Mouse (Mus musculus) macrophage (primary cell): ENCODE results near the gene Ms4a18. TPM values are rescaled to one million over a fixed set of nuclear protein-coding genes. Genes with fewer than 3 reads are reported as not detected.
A peak's percentile ranks its signal among the peaks of the same experiment; 100 is the strongest.
"Not testable (repeated sequence)": the region's sequence is repeated elsewhere in the genome, so short reads cannot be mapped to it uniquely, and the experiment has no call there.

Experiments used
- H3K27ac ChIP-seq: fragments of 350-480 bp; formaldehyde crosslinking; 2 replicates; pipeline ENCODE4 v1.9.0; 2021
- H3K36me3 ChIP-seq: fragments of 350-480 bp; formaldehyde crosslinking; 2 replicates; pipeline ENCODE4 v1.9.0; 2021; ENCODE audit errors: inconsistent target
- H3K4me3 ChIP-seq: fragments of 350-480 bp; formaldehyde crosslinking; 2 replicates; pipeline ENCODE4 v1.9.0; 2021; ENCODE audit errors: inconsistent target
- H3K79me2 ChIP-seq: fragments of 350-480 bp; formaldehyde crosslinking; 2 replicates; pipeline ENCODE4 v1.9.0; 2021; ENCODE audit errors: inconsistent target
- WGBS: methylation state at CpG from one replicate; pipeline ENCODE4 v1.1.7; 2026; ENCODE audit warnings: inconsistent platforms; ENCODE audit not compliant: missing documents; 5-methylcytosine and 5-hydroxymethylcytosine counted together
- polyA plus RNA-seq: library from polyadenylated mRNA; stranded (reverse); fragments of 250-400 nt; gene quantifications from 3 replicates; pipeline ENCODE4 v1.2.4, GENCODE M21; 2018; ENCODE audit warnings: inconsistent platforms
- total RNA-seq, 78 experiments: library from RNA; depleted of rRNA; stranded (reverse); fragments of 250-400 nt; gene quantifications; 1 replicate in 9 of 78; 2 replicates in 24 of 78; 3 replicates in 43 of 78; 4 replicates in 2 of 78; pipeline ENCODE4 v1.2.4; 2018; ENCODE audit warnings: inconsistent platforms in 56 of 78

Ms4a18 gene
- not detected for total RNA-seq (2018; cell fraction: chromatin; rRNA removed)
- not detected for total RNA-seq (2018; cell fraction: cytosol; rRNA removed)
- not detected for total RNA-seq (2018; cell fraction: nucleus; rRNA removed)
- polyA plus RNA-seq, result not detected in 3 replicates

DNA sequence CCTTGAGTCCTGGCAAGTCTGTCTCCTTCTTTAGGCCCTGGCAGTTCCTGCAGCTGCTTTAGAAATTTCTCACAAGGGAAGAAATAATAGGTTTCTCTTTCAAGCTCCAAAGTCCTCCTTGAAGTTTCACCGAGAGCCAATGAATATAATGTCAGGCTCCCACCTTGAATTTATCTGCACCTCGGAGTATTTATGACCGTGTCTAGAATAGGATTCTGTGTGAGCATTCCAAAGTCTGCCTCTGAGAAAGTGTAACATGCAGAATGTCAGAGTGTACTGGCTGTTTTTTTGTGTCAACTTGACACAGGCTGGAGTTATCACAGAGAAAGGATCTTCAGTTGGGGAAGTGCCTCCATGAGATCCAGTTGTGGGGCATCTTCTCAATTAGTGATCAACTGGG, at the start of gene Ms4a18:
Gene Ms4a18, minus strand, starts transcription at position 141 of the 400 bp plus-strand sequence.
- 88% methylated on average over 3 of the region's 3 CpGs for WGBS

DNA sequence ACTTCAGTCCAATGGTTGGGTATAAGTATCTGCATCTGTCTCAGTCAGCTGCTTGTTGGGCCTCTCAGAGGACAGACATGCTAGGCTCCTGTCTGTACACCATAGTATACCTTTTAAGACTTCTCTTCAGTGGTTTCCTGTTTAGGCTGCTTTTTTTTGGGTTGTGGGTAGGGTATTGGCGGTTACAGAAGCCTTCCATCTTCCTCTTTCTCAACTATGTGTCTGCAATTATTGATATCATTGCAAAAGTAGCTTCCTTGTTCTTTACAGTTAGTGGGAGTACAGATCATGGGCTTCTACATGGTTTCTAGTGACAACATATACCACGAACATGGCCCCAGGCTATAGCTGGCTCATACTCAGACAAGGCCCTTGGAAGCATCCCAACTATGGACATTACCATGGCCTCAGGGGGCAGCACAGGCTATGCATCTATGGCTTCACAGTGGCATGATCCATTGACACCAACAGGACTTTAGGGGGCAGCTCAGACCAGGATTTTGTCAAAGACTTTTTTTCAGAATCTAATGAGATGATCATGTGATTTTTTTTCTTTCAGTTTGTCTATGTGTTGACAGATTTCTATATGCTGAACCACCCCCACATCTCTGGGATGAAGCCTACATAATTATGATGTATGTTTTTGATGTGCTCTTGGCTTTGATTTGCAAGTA, 47.5 kb upstream of the Ms4a18 start:
- Histone ChIP-seq H3K27ac (no peak overlapping the region), H3K36me3 (no peaks in the 10 kb centered on the region), H3K4me3 (no peak overlapping the region), H3K79me2 (no peaks in the 10 kb centered on the region)
- 11% methylated on average over 2 of the region's 2 CpGs for WGBS

More for the DNA sequence above, at the start of gene Ms4a18:
- H3K27ac ChIP-seq, result no peak within 1 kb of the TSS
- H3K79me2 ChIP-seq, result no peaks in the 10 kb centered on the region
- H3K36me3 ChIP-seq, result no peaks in the 10 kb centered on the region
- H3K4me3 ChIP-seq, result no peak within 1 kb of the TSS

DNA sequence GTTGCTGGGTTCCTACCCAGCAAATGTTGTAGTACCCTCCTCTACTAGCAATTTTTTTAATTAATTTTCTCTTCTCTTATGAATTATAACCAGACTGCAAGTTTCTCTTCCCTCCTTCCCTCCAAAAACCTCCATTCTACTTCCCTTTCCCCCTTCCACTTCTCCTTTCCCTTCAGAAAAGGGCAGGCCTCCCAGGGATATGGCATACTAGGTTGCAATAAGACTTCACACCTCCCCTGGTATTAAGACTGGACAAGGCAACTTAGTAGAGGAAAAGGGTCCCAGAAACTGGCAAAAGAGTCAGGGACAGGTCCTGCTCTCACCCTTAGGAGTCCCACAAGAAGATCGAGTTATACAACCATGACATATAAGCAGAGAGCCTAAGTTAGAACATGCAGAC, 43.1 kb upstream of the Ms4a18 start:
- H3K79me2 ChIP-seq, result no peaks in the 10 kb centered on the region
- H3K27ac ChIP-seq, result peak overlapping the region; percentile 25
- no peak overlapping the region for H3K4me3 ChIP-seq
- 40% methylated on average over 1 of the region's 1 CpGs for WGBS
- no peaks in the 10 kb centered on the region for H3K36me3 ChIP-seq

DNA sequence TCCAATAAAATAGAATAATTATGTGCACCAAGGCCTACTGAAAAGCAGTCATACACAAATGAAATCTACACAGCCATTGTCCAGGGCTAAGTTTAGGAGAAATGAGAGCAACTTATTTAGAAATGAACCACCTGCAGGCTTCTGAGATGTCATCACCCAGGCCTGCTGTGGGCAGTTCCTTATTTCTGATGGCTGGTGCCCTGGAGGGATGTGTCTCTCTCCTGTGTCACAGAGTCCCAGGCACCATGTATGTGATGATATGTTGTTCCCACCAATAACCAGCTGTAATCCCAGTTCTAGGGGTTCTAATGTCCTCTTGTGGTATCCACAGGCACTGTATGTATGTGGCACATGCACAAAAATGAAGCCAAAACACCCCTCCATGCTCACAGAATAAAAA, 42.1 kb upstream of the Ms4a18 start:
- Histone ChIP-seq H3K4me3 (no peak overlapping the region), H3K27ac (peak overlapping the region; percentile 25; the same call in 1 of the 2 replicates), H3K36me3 (no peaks in the 10 kb centered on the region), H3K79me2 (no peaks in the 10 kb centered on the region)

DNA sequence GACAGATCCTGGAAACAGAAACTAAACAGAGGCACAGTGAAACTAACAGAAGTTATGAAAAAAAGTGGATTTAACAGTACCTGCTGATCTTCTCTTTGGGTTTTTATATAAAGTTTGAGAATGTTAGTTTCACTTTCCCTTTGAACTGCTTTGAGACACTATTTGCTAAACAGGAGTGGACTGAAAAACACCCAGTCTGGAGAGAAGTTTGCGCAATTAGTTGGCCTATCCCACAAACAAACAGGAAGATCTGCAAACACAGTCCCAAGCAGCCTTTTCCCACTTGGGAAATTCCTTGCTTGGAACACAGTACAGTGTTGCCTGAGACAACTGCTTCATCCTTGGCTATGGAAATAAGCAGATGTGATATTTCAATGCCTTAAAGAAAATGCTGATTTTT, 37.9 kb upstream of the Ms4a18 start:
- WGBS, result 15% methylated on average over 1 of the region's 1 CpGs
- H3K27ac ChIP-seq, H3K79me2 ChIP-seq, H3K4me3 ChIP-seq, H3K36me3 ChIP-seq: not testable (repeated sequence)

DNA sequence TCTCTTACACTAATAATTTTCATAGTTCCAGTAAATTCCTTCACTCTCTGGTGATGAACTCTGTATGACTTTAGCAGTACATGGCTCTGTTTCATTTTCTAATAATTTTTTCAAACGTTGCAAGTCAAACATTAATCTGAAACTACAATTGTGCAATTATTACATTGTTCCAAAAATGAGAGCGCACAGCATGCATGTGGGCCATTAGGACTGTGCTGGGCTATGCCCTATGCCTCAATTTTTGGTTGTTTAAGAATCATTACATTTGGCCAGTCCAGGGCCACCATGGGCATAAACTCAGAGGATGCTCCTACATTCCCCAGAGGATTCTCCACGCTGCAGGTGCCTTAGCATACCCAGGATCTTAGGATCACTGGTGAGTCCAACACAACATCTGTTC, 35.4 kb upstream of the Ms4a18 start:
- Histone ChIP-seq H3K36me3 (no peaks in the 10 kb centered on the region), H3K4me3 (no peak overlapping the region), H3K79me2 (peaks cover 7% of the 10 kb centered on the region; the same call in 1 of the 2 replicates), H3K27ac (no peak overlapping the region)
- 52% methylated on average over 3 of the region's 3 CpGs for WGBS

DNA sequence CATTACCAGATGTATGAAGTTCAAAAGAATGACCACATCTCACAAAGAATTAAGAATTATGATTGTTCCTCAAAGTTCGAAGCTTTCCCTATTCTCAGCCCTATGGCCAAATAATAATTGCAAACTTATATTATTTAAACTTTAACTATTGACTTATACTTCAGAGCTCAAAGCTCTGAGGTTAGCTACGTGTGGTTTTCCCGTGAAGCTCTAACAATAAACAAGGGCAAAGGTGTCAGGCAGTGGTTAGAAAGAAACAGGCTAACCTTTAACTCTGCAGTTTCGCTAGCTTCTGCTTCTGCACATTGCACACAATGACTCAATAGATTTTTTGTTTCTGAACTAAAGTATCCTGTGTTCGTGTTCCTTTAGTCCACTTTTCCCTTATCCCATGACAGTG, 35.0 kb upstream of the Ms4a18 start:
- 10% methylated on average over 5 of the region's 5 CpGs for WGBS
- Histone ChIP-seq H3K27ac (no peak overlapping the region), H3K79me2 (peaks cover 7% of the 10 kb centered on the region; the same call in 1 of the 2 replicates)

DNA sequence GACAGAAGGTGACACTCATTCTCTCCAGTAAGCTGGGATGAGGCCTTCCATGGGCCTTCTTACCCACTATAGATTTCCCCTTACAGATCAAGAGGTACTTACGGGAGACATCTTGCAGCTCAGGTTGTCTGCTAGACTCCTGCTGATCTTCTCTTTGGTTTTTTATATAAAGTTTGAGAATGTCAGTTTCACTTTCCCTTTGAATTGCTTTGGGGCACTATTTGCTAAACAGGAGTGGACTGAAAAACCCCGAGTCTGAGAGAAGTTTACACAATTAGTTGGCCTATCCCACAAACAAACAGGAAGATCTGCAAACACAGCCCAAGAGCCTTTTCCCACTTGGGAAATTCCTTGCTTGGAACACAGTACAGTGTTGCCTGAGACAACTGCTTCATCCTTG, 32.5 kb upstream of the Ms4a18 start:
- Histone ChIP-seq H3K27ac (peak overlapping the region; percentile 27), H3K79me2 (peaks cover 7% of the 10 kb centered on the region; the same call in 1 of the 2 replicates), H3K36me3 (no peaks in the 10 kb centered on the region), H3K4me3 (no peak overlapping the region)
- WGBS, result 20% methylated on average over 2 of the region's 2 CpGs

More for the DNA sequence above, 35.0 kb upstream of the Ms4a18 start:
- no peaks in the 10 kb centered on the region for H3K36me3 ChIP-seq
- H3K4me3 ChIP-seq, result no peak overlapping the region

DNA sequence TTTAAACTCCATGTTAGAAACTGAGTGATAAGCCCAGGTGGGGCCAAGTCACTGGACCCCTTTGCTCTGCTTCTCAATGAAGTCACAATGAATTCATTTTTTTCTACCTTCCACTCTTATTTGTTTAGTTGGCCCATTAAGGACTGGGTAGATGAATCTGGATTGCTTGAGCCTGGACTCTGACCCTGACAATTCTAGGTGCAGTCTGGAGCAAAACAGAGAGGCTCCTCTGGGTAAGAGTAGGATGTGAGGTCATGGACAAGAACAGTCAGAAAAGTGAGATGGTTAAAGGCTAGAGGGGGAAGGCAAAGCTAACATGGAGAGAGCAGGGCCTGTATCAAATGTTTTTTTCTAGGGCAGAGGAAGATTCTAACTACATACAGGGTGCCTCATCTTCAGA, 31.6 kb upstream of the Ms4a18 start:
- peak overlapping the region; percentile 27; the same call in 1 of the 2 replicates for H3K27ac ChIP-seq
- no peak overlapping the region for H3K4me3 ChIP-seq
- no peaks in the 10 kb centered on the region for H3K36me3 ChIP-seq
- H3K79me2 ChIP-seq, result peaks cover 7% of the 10 kb centered on the region; the same call in 1 of the 2 replicates

DNA sequence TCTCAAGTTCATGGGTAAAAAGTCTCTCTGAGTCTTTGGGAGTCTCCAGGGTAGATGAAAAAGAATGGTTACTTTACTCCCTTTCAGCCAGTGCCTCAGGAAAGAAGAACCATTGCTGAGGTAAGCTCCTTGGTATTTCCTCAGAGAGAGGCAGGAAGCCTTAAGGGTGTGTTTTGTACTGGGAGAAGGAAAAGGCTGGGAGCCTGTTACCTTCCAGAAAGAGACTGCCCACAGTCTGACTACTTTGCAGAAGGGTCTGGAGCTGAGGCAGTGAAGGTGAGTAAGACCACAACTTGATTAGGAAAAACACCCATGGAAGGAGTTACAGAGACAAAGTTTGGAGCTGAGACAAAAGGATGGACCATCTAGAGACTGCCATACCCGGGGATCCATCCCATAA, 30.7 kb upstream of the Ms4a18 start:
- WGBS, result no CpG with 5 or more reads among the region's 1 CpGs
- Histone ChIP-seq H3K36me3 (no peaks in the 10 kb centered on the region), H3K27ac (no peak overlapping the region), H3K4me3 (no peak overlapping the region), H3K79me2 (peaks cover 7% of the 10 kb centered on the region; the same call in 1 of the 2 replicates)

DNA sequence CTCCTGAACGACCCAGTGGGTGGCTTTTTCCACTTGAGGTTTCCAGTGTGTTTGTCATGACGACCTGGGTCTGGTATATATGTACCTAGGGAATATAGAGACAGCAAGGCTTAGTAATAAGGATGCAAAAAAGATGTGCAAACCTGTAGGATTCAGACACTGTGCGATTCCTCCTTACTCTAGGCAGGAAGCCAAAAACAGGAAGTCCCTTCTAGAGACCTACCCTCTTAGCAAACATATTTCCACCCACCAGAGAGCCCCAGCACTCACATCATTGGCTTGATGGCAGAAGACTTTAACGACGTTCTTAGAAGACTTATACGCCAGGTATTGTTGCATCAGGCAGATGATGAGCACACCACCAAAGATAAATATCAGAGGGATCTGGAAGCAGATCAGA, 30.2 kb upstream of the Ms4a18 start:
- Histone ChIP-seq H3K36me3 (no peaks in the 10 kb centered on the region), H3K4me3 (no peak overlapping the region), H3K79me2 (peaks cover 7% of the 10 kb centered on the region; the same call in 1 of the 2 replicates), H3K27ac (no peak overlapping the region)
- WGBS, result 25% methylated on average over 6 of the region's 6 CpGs

DNA sequence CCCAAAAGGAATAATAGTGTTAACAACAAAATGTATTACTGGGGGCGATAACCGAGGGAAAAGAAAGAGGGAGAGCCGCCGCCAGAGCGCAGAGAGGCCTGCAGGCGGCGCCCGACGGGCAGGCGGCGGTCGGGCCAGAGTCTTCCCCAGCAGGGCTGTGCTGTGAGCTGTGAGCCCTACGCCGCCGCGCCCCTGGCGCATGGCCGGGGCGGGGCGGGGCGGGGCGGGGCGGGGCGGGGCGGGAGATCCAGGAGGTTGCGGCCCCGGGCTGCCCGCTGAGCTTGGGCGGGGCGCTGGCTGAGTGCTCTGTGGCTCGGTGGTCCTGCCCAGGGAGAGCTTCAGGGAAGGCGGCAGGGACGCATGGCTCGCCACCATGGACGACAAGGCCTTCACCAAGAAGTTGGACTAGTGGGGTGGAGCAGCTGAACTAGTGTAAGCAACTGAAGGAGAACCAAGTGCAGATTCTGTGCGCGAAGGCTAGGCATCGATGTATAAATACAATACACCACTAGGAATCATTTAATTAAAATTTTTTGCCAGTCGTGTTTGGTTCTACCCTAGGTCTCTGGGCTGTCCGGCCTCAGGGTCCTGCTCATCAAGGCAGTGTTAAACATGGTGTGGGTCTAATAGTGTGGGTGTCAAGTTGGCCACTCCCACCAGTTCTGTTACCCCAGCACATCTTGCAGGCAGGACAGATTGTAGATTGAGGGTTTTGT, 27.3 kb upstream of the Ms4a18 start:
- 8% methylated on average over 32 of the region's 40 CpGs for WGBS
- Histone ChIP-seq H3K27ac (no peak overlapping the region), H3K36me3 (no peaks in the 10 kb centered on the region), H3K79me2 (peaks cover 7% of the 10 kb centered on the region; the same call in 1 of the 2 replicates), H3K4me3 (no peak overlapping the region; the same call in 1 of the 2 replicates)

DNA sequence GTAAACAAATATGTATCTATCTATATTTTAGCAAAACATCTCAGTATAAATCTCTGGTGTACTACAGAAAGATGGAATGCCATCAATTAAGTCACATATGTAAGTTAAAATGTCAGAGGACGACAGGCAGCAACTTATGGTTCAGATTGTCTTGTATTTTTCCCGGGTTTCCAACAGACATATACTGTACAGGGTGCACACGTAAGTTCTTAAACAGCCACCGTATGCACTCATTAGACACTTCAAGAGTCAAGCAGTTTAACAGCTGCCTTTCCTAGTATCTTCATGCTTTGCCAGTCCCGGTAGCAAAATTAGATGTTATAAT, 26.8 kb upstream of the Ms4a18 start:
- H3K79me2 ChIP-seq, result peaks cover 5% of the 10 kb centered on the region; the same call in 1 of the 2 replicates
- H3K36me3 ChIP-seq, result no peaks in the 10 kb centered on the region
- 27% methylated on average over 5 of the region's 5 CpGs for WGBS
- H3K4me3 ChIP-seq, result no peak overlapping the region
- no peak overlapping the region for H3K27ac ChIP-seq

DNA sequence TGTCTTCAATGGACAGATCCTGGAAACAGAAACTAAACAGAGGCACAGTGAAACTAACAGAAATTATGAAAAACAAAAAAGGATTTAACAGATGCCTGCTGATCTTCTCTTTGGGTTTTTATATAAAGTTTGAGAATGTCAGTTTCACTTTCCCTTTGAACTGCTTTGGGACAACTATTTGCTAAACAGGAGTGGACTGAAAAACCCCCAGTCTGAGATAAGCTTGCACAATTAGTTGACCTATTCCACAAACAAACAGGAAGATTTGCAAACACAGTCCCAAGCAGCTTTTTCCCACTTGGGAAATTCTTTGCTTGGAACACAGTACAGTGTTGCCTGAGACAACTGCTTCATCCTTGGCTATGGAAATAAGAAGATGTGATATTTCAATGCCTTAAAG, 19.7 kb upstream of the Ms4a18 start:
- Histone ChIP-seq H3K36me3 (no peaks in the 10 kb centered on the region), H3K27ac (no peak overlapping the region), H3K4me3 (no peak overlapping the region), H3K79me2 (no peaks in the 10 kb centered on the region)

DNA sequence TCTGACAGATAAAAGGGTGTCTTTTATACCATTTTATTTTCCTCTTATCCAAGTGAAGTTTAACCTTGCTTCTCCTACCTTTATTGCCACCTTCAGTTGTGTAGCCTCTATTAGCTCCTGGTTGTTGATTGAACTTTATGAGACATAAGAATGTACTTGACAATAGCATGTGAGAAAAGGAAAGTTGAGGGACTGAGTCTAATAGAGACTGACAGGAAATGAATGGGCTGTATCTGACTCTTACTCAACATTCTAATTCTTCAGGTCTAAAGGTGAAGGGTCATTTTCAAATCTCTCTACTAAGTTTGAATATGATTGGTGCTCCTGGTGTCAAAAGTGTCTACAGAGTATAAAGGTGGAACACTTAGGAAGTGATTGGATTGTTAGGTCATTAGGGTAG, 4.6 kb upstream of the Ms4a18 start:
- H3K79me2 ChIP-seq, result no peaks in the 10 kb centered on the region
- H3K36me3 ChIP-seq, result no peaks in the 10 kb centered on the region
- no peak overlapping the region for H3K4me3 ChIP-seq
- no peak overlapping the region for H3K27ac ChIP-seq
